Mouse (Mus musculus) G1E (cell line): Measurements from ENCODE around the gene Olfr555.

Experiments used
- CTCF ChIP-seq: IDR thresholded peaks from 2 replicates; pipeline ENCODE4 v1.5.1; 2012; ENCODE audit warnings: low read depth, low read length, inconsistent platforms, mixed read lengths
- GATA1 ChIP-seq: IDR thresholded peaks from 2 replicates; pipeline ENCODE4 v1.6.1; 2012; ENCODE audit warnings: borderline replicate concordance, low read length, inconsistent platforms, mixed read lengths
- TAL1 ChIP-seq: conservative IDR thresholded peaks from 2 replicates; pipeline ENCODE4 v1.6.1; 2012; ENCODE audit warnings: low read depth, low read length, inconsistent platforms, mixed read lengths

DNA sequence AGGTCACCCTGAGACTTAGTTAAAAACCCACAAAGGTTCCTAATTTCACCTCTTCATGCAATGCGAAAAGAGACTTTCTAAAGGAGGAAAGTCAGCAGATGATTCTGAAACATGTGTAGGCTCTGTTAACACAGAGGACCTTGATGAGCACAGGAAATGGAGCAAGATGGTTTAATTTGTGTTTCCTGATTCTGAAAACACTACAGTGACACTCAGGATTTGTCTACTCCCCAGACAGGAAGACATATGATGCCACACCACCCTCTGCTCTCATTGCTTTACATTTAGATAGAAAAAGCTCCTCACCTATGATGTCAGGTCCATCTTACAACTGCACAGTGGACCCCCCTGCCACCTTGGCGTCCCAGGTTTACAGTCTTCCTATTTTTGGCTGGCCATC is 17.6 kb downstream of the Olfr555 start:
- TF ChIP-seq CTCF (no peak), GATA1 (no peak), TAL1 (no peak)
